Mouse (Mus musculus): ENCODE data around the gene Map4. TPM values are rescaled to one million over a fixed set of nuclear protein-coding genes. Genes with fewer than 3 reads are reported as not detected.

Map4 gene
- polyA plus RNA-seq, 1 experiment from 2014 or later: 33.9 TPM

- ATAC-seq (replicated peaks; ENCODE audit: low FRiP score, low read depth) (no peak), DNase-seq (ENCODE audit: low spot score) (no peak)
- Histone ChIP-seq H3K27me3 (ENCODE audit: insufficient read depth, low read length) (no peaks in the 10 kb centered on the region), H3K27ac (no peak overlapping the region), H3K9me3 (replicated peaks; ENCODE audit: low read length) (no peaks in the 10 kb centered on the region), H3K4me1 (replicated peaks; ENCODE audit: insufficient read depth, low read length) (no peaks in the 10 kb centered on the region), H3K36me3 (ENCODE audit: insufficient read depth, low read length) (peaks cover 70% of the 10 kb centered on the region), H3K4me3 (replicated peaks; ENCODE audit: low read depth, low read length) (no peak overlapping the region), H3K4me2 (ENCODE audit: low read length) (no peak overlapping the region), H3K9ac (ENCODE audit: low read depth, low read length) (no peak overlapping the region)
- 99% methylated on average over 4 of the region's 4 CpGs for WGBS
- TF ChIP-seq CTCF (IDR thresholded peaks at IDR 0.05; ENCODE audit: low read depth): no peak
These were observed 163.5 kb downstream of the Map4 start for GRCm38 (mm10) chr9:110094761-110095160.

GRCm38 (mm10) chr9:110097791-110098190 is 166.5 kb downstream of the Map4 start:
- H3K9ac ChIP-seq (ENCODE audit: low read depth, low read length): no peak overlapping the region
- H3K4me1 ChIP-seq (replicated peaks; ENCODE audit: insufficient read depth, low read length): peaks cover 5% of the 10 kb centered on the region; the same call in 1 of the 2 replicates
- H3K27ac ChIP-seq: no peak overlapping the region
- H3K4me2 ChIP-seq (ENCODE audit: low read length): no peak overlapping the region
- TF ChIP-seq CTCF (IDR thresholded peaks at IDR 0.05; ENCODE audit: low read depth): no peak
- 91% methylated on average over 3 of the region's 3 CpGs for WGBS
- peaks cover 40% of the 10 kb centered on the region for H3K36me3 ChIP-seq (ENCODE audit: insufficient read depth, low read length)
- ATAC-seq (replicated peaks; ENCODE audit: low FRiP score, low read depth) (no peak), DNase-seq (ENCODE audit: low spot score) (no peak)
- no peak overlapping the region for H3K4me3 ChIP-seq (replicated peaks; ENCODE audit: low read depth, low read length)
- H3K27me3 ChIP-seq (ENCODE audit: insufficient read depth, low read length): no peaks in the 10 kb centered on the region
- no peaks in the 10 kb centered on the region for H3K9me3 ChIP-seq (replicated peaks; ENCODE audit: low read length)

GRCm38 (mm10) chr9:110100627-110101600 is 169.7 kb downstream of the Map4 start:
- peaks cover 37% of the 10 kb centered on the region for H3K36me3 ChIP-seq (ENCODE audit: insufficient read depth, low read length)
- DNase-seq (ENCODE audit: low spot score) (peak; percentile 96), ATAC-seq (replicated peaks; ENCODE audit: low FRiP score, low read depth) (peak; percentile 90)
- peak; percentile 95 for TF ChIP-seq CTCF (IDR thresholded peaks at IDR 0.05; ENCODE audit: low read depth)
- H3K9ac ChIP-seq (ENCODE audit: low read depth, low read length): peak overlapping the region; percentile 76
- H3K4me2 ChIP-seq (ENCODE audit: low read length): peak overlapping the region; percentile 72
- H3K27me3 ChIP-seq (ENCODE audit: insufficient read depth, low read length): no peaks in the 10 kb centered on the region
- peaks cover 5% of the 10 kb centered on the region; the same call in 1 of the 2 replicates for H3K4me1 ChIP-seq (replicated peaks; ENCODE audit: insufficient read depth, low read length)
- peak overlapping the region; percentile 20; the same call in 1 of the 2 replicates for H3K27ac ChIP-seq
- no peaks in the 10 kb centered on the region for H3K9me3 ChIP-seq (replicated peaks; ENCODE audit: low read length)
- 3% methylated on average over 41 of the region's 41 CpGs for WGBS
- H3K4me3 ChIP-seq (replicated peaks; ENCODE audit: low read depth, low read length): peak overlapping the region; percentile 56

- TF ChIP-seq CTCF (IDR thresholded peaks at IDR 0.05; ENCODE audit: low read depth): no peak
- DNase-seq (ENCODE audit: low spot score): peak; percentile 76
- WGBS: 2% methylated on average over 10 of the region's 10 CpGs
- Histone ChIP-seq H3K9me3 (replicated peaks; ENCODE audit: low read length) (no peaks in the 10 kb centered on the region), H3K27me3 (ENCODE audit: insufficient read depth, low read length) (no peaks in the 10 kb centered on the region), H3K36me3 (ENCODE audit: insufficient read depth, low read length) (peaks cover 15% of the 10 kb centered on the region; the same call in 1 of the 2 replicates), H3K4me3 (replicated peaks; ENCODE audit: low read depth, low read length) (peak overlapping the region; percentile 80), H3K4me1 (replicated peaks; ENCODE audit: insufficient read depth, low read length) (peaks cover 8% of the 10 kb centered on the region), H3K9ac (ENCODE audit: low read depth, low read length) (peak overlapping the region; percentile 92), H3K4me2 (ENCODE audit: low read length) (peak overlapping the region; percentile 60), H3K27ac (peak overlapping the region; percentile 90)
- ATAC-seq (replicated peaks; ENCODE audit: low FRiP score, low read depth): 0 out of 2 replicates have a peak, but pooled peaks have one; percentile 9
These were observed 185.2 kb downstream of the Map4 start for GRCm38 (mm10) chr9:110116353-110116976.

- TF ChIP-seq CTCF (IDR thresholded peaks at IDR 0.05; ENCODE audit: low read depth): no peak
- H3K9me3 ChIP-seq (replicated peaks; ENCODE audit: low read length): no peaks in the 10 kb centered on the region
- H3K27me3 ChIP-seq (ENCODE audit: insufficient read depth, low read length): no peaks in the 10 kb centered on the region
- peak within 1 kb of the TSS; percentile 90 for H3K27ac ChIP-seq
- DNase-seq (ENCODE audit: low spot score) (peak; percentile 96), ATAC-seq (replicated peaks; ENCODE audit: low FRiP score, low read depth) (peak; percentile 93)
- peak within 1 kb of the TSS; percentile 80 for H3K4me3 ChIP-seq (replicated peaks; ENCODE audit: low read depth, low read length)
- peaks cover 8% of the 10 kb centered on the region for H3K4me1 ChIP-seq (replicated peaks; ENCODE audit: insufficient read depth, low read length)
- H3K9ac ChIP-seq (ENCODE audit: low read depth, low read length): peak within 1 kb of the TSS; percentile 92
- peaks cover 15% of the 10 kb centered on the region; the same call in 1 of the 2 replicates for H3K36me3 ChIP-seq (ENCODE audit: insufficient read depth, low read length)
- WGBS: under 1% methylated on average over 79 of the region's 79 CpGs
- H3K4me2 ChIP-seq (ENCODE audit: low read length): peak within 1 kb of the TSS; percentile 60
These were observed 185.9 kb downstream of the Map4 start, which contains the start of gene Smarcc1 for GRCm38 (mm10) chr9:110116977-110117778. Gene Smarcc1, plus strand, starts transcription at chr9:110117708.

All from kidney, postnatal 0 days (tissue).